Mouse (Mus musculus): Measurements from ENCODE around the gene Cnbd2. TPM values are rescaled to one million over a fixed set of nuclear protein-coding genes. Genes with fewer than 3 reads are reported as not detected.

Cnbd2 gene
- polyA plus RNA-seq, 1 experiment from 2014 or later, result 5.0 TPM

GRCm38 (mm10) chr2:156420694-156421380 lies 108.7 kb downstream of the Cnbd2 start, which contains the start of gene Epb41l1:
Gene Epb41l1, plus strand, starts transcription at chr2:156420909.
- H3K27ac ChIP-seq, result no peak within 1 kb of the TSS
- under 1% methylated on average over 75 of the region's 76 CpGs for WGBS
- peak within 1 kb of the TSS; percentile 97 for H3K4me2 ChIP-seq (replicated peaks)

GRCm38 (mm10) chr2:156421381-156422110 lies 109.4 kb downstream of the Cnbd2 start:
- H3K27me3 ChIP-seq (replicated peaks), result peaks cover 11% of the 10 kb centered on the region
- H3K9me3 ChIP-seq, result no peaks in the 10 kb centered on the region
- H3K9ac ChIP-seq, result peak overlapping the region; percentile 69
- ATAC-seq, result peak; percentile 65
- H3K36me3 ChIP-seq, result no peaks in the 10 kb centered on the region
- no peak overlapping the region for H3K27ac ChIP-seq
- H3K4me2 ChIP-seq (replicated peaks), result peak overlapping the region; percentile 97
- H3K4me1 ChIP-seq (replicated peaks), result peaks cover 20% of the 10 kb centered on the region
- H3K4me3 ChIP-seq (replicated peaks), result peak overlapping the region; percentile 60
- WGBS, result under 1% methylated on average over 36 of the region's 36 CpGs

More at GRCm38 (mm10) chr2:156420694-156421380, 108.7 kb downstream of the Cnbd2 start, which contains the start of gene Epb41l1:
- Histone ChIP-seq H3K27me3 (replicated peaks) (peaks cover 11% of the 10 kb centered on the region), H3K4me3 (replicated peaks) (peak within 1 kb of the TSS; percentile 60), H3K9me3 (no peaks in the 10 kb centered on the region), H3K9ac (peak within 1 kb of the TSS; percentile 69), H3K4me1 (replicated peaks) (peaks cover 20% of the 10 kb centered on the region), H3K36me3 (no peaks in the 10 kb centered on the region)
- ATAC-seq, result peak; percentile 71

GRCm38 (mm10) chr2:156422631-156423030 lies 110.5 kb downstream of the Cnbd2 start:
- no peak overlapping the region for H3K4me3 ChIP-seq (replicated peaks)

GRCm38 (mm10) chr2:156423672-156424071 lies 111.6 kb downstream of the Cnbd2 start:
- peaks cover 17% of the 10 kb centered on the region for H3K4me1 ChIP-seq (replicated peaks)
- peaks cover 11% of the 10 kb centered on the region for H3K27me3 ChIP-seq (replicated peaks)
- H3K27ac ChIP-seq, result no peak overlapping the region
- H3K9ac ChIP-seq, result no peak overlapping the region
- no peaks in the 10 kb centered on the region for H3K36me3 ChIP-seq
- H3K9me3 ChIP-seq, result no peaks in the 10 kb centered on the region
- no peak overlapping the region for H3K4me3 ChIP-seq (replicated peaks)
- WGBS, result 84% methylated on average over 4 of the region's 4 CpGs
- no peak overlapping the region for H3K4me2 ChIP-seq (replicated peaks)
- ATAC-seq, result no peak

More at GRCm38 (mm10) chr2:156422631-156423030, 110.5 kb downstream of the Cnbd2 start:
- ATAC-seq, result no peak
- Histone ChIP-seq H3K27me3 (replicated peaks) (peaks cover 11% of the 10 kb centered on the region), H3K9me3 (no peaks in the 10 kb centered on the region), H3K36me3 (no peaks in the 10 kb centered on the region), H3K27ac (no peak overlapping the region), H3K4me2 (replicated peaks) (peak overlapping the region; percentile 37), H3K9ac (no peak overlapping the region), H3K4me1 (replicated peaks) (peaks cover 17% of the 10 kb centered on the region)
- WGBS, result 6% methylated on average over 8 of the region's 8 CpGs

Other genes with a start within 250 kb of the Cnbd2 start
- 2.8 and 2.9 TPM in 2 replicates for gene Spag4, start 247.1 kb upstream of the Cnbd2 start, polyA plus RNA-seq (2015; fragmentation: Nextera tagmentation; extraction: Ambion mirVana)
- gene Cpne1, start 200.3 kb upstream of the Cnbd2 start, polyA plus RNA-seq (2015; fragmentation: Nextera tagmentation; extraction: Ambion mirVana), result 48.0 and 48.9 TPM in 2 replicates
- gene Rbm12, start 200.3 kb upstream of the Cnbd2 start, polyA plus RNA-seq (2015; fragmentation: Nextera tagmentation; extraction: Ambion mirVana), result 17.8 and 25.8 TPM in 2 replicates
- gene Gm28036, start 185.2 kb upstream of the Cnbd2 start, polyA plus RNA-seq (2015; fragmentation: Nextera tagmentation; extraction: Ambion mirVana), result 11.8 and 15.7 TPM in 2 replicates
- 363 and 370 TPM in 2 replicates for gene Romo1, start 168.3 kb upstream of the Cnbd2 start, polyA plus RNA-seq (2015; fragmentation: Nextera tagmentation; extraction: Ambion mirVana)
- 62.3 and 63.0 TPM in 2 replicates for gene Nfs1, start 168.1 kb upstream of the Cnbd2 start, polyA plus RNA-seq (2015; fragmentation: Nextera tagmentation; extraction: Ambion mirVana)
- 486 and 571 TPM in 2 replicates for gene Rbm39, start 132.1 kb upstream of the Cnbd2 start, polyA plus RNA-seq (2015; fragmentation: Nextera tagmentation; extraction: Ambion mirVana)
- 56.8 and 72.4 TPM in 2 replicates for gene Phf20, start 115.8 kb upstream of the Cnbd2 start, polyA plus RNA-seq (2015; fragmentation: Nextera tagmentation; extraction: Ambion mirVana)
- gene Scand1, start 405 bp downstream of the Cnbd2 start, polyA plus RNA-seq (2015; fragmentation: Nextera tagmentation; extraction: Ambion mirVana), result 62.8 and 75.2 TPM in 2 replicates
- 1.9 and 2.4 TPM in 2 replicates for gene Epb41l1, start 108.6 kb downstream of the Cnbd2 start, polyA plus RNA-seq (2015; fragmentation: Nextera tagmentation; extraction: Ambion mirVana)
- 31.3 and 31.6 TPM in 2 replicates for gene Aar2, start 235.3 kb downstream of the Cnbd2 start, polyA plus RNA-seq (2015; fragmentation: Nextera tagmentation; extraction: Ambion mirVana)